Mouse (Mus musculus): Measurements from ENCODE around the gene 1110002E22Rik. TPM values are rescaled to one million over a fixed set of nuclear protein-coding genes. Genes with fewer than 3 reads are reported as not detected.
A peak's percentile ranks its signal among the peaks of the same experiment; 100 is the strongest.

Gene 1110002E22Rik
- polyA plus RNA-seq, 2 experiments, result 0.01 TPM; not detected in 1

- 68% methylated on average over 10 of the region's 10 CpGs for WGBS (ENCODE audit: insufficient replicate concordance)
- Histone ChIP-seq H3K4me1 (replicated peaks; ENCODE audit: control insufficient read depth in 2 of 2, insufficient read depth in 2 of 2, low read length in 1 of 2) (peaks cover 0 to 6% of the 10 kb centered on the region in 2 experiments; a peak in 1 of 4 replicates), H3K4me3 (ENCODE audit: insufficient read depth in 1 of 2, low read depth in 2 of 2, low read length in 2 of 2) (no peak overlapping the region), H3K36me3 (replicated peaks; ENCODE audit: control insufficient read depth, insufficient read depth, low read depth) (no peaks in the 10 kb centered on the region), H3K27me3 (ENCODE audit: control insufficient read depth, insufficient read depth, low read length) (no peaks in the 10 kb centered on the region), H3K9ac (replicated peaks) (no peak overlapping the region), H3K9me3 (ENCODE audit: control insufficient read depth, low read length) (no peaks in the 10 kb centered on the region), H3K4me2 (ENCODE audit: low read depth) (no peak overlapping the region), H3K27ac (no peak overlapping the region)
- ATAC-seq (ENCODE audit: insufficient read depth) (no peak), DNase-seq (ENCODE audit: low read depth in 3 of 3, low spot score in 3 of 3) (no peak)
- no peak for TF ChIP-seq CTCF (IDR thresholded peaks at IDR 0.05; ENCODE audit: low read depth)
- no peak for TF ChIP-seq EP300 (IDR thresholded peaks at IDR 0.05; ENCODE audit: low read depth)
Observed at GRCm38 (mm10) chr3:138123842-138124241, 59.0 kb downstream of the 1110002E22Rik start.

- no peak overlapping the region for H3K9ac ChIP-seq (replicated peaks)
- 64% methylated on average over 6 of the region's 6 CpGs for WGBS (ENCODE audit: insufficient replicate concordance)
- no peaks in the 10 kb centered on the region for H3K36me3 ChIP-seq (replicated peaks; ENCODE audit: control insufficient read depth, insufficient read depth, low read depth)
- H3K27me3 ChIP-seq (ENCODE audit: control insufficient read depth, insufficient read depth, low read length), result no peaks in the 10 kb centered on the region
- DNase-seq (ENCODE audit: low read depth in 3 of 3, low spot score in 3 of 3) (no peak), ATAC-seq (ENCODE audit: insufficient read depth) (no peak)
- peak overlapping the region in 1 of 2 experiments; percentile 40; a peak in 1 of 4 replicates for H3K4me3 ChIP-seq (ENCODE audit: insufficient read depth in 1 of 2, low read depth in 2 of 2, low read length in 2 of 2)
- peak overlapping the region; percentile 39 for H3K4me2 ChIP-seq (ENCODE audit: low read depth)
- H3K9me3 ChIP-seq (ENCODE audit: control insufficient read depth, low read length), result no peaks in the 10 kb centered on the region
- TF ChIP-seq CTCF (IDR thresholded peaks at IDR 0.05; ENCODE audit: low read depth) (no peak), EP300 (IDR thresholded peaks at IDR 0.05; ENCODE audit: low read depth) (no peak)
- H3K4me1 ChIP-seq (replicated peaks; ENCODE audit: control insufficient read depth in 2 of 2, insufficient read depth in 2 of 2, low read length in 1 of 2), result peaks cover 0 to 9% of the 10 kb centered on the region in 2 experiments; a peak in 2 of 4 replicates
- H3K27ac ChIP-seq, result no peak overlapping the region
Observed at GRCm38 (mm10) chr3:138129110-138129509, 64.3 kb downstream of the 1110002E22Rik start.

GRCm38 (mm10) chr3:138130692-138131091, 65.8 kb downstream of the 1110002E22Rik start:
- peak overlapping the region; percentile 34 to 36; a peak in 3 of 4 replicates for H3K4me3 ChIP-seq (ENCODE audit: insufficient read depth in 1 of 2, low read depth in 2 of 2, low read length in 2 of 2)
- ATAC-seq (ENCODE audit: insufficient read depth) (no peak), DNase-seq (ENCODE audit: low read depth in 3 of 3, low spot score in 3 of 3) (no peak)
- H3K27me3 ChIP-seq (ENCODE audit: control insufficient read depth, insufficient read depth, low read length), result no peaks in the 10 kb centered on the region
- TF ChIP-seq EP300 (IDR thresholded peaks at IDR 0.05; ENCODE audit: low read depth) (no peak), CTCF (IDR thresholded peaks at IDR 0.05; ENCODE audit: low read depth) (no peak)
- H3K36me3 ChIP-seq (replicated peaks; ENCODE audit: control insufficient read depth, insufficient read depth, low read depth), result no peaks in the 10 kb centered on the region
- 49% methylated on average over 1 of the region's 1 CpGs for WGBS (ENCODE audit: insufficient replicate concordance)
- H3K4me1 ChIP-seq (replicated peaks; ENCODE audit: control insufficient read depth in 2 of 2, insufficient read depth in 2 of 2, low read length in 1 of 2), result peaks cover 0 to 9% of the 10 kb centered on the region in 2 experiments; a peak in 2 of 4 replicates
- H3K9me3 ChIP-seq (ENCODE audit: control insufficient read depth, low read length), result no peaks in the 10 kb centered on the region
- no peak overlapping the region for H3K27ac ChIP-seq
- no peak overlapping the region for H3K4me2 ChIP-seq (ENCODE audit: low read depth)
- H3K9ac ChIP-seq (replicated peaks), result 0 out of 2 replicates have a peak overlapping the region, but pooled peaks have one; percentile 23

Other genes with a start within 250 kb of the 1110002E22Rik start
- 539 and 784 TPM in 2 replicates for gene H2afz, start 200.6 kb upstream of the 1110002E22Rik start, polyA plus RNA-seq (2012; rRNA removed)
- 1,242 and 1,265 TPM in 2 replicates for gene H2afz, start 200.6 kb upstream of the 1110002E22Rik start, polyA plus RNA-seq (2014; fragmentation: Nextera tagmentation; extraction: Ambion mirVana)
- 1.2 and 1.5 TPM in 2 replicates for gene Dnajb14, start 197.4 kb upstream of the 1110002E22Rik start, polyA plus RNA-seq (2012; rRNA removed)
- gene Dnajb14, start 197.4 kb upstream of the 1110002E22Rik start, polyA plus RNA-seq (2014; fragmentation: Nextera tagmentation; extraction: Ambion mirVana), result 3.7 and 4.4 TPM in 2 replicates
- gene Lamtor3, start 146.5 kb upstream of the 1110002E22Rik start, polyA plus RNA-seq (2012; rRNA removed), result 31.3 and 35.2 TPM in 2 replicates
- 54.3 and 60.1 TPM in 2 replicates for gene Lamtor3, start 146.5 kb upstream of the 1110002E22Rik start, polyA plus RNA-seq (2014; fragmentation: Nextera tagmentation; extraction: Ambion mirVana)
- 5.1 and 8.8 TPM in 2 replicates for gene Dapp1, start 83.5 kb upstream of the 1110002E22Rik start, polyA plus RNA-seq (2012; rRNA removed)
- gene Dapp1, start 83.5 kb upstream of the 1110002E22Rik start, polyA plus RNA-seq (2014; fragmentation: Nextera tagmentation; extraction: Ambion mirVana), result 10.6 and 11.5 TPM in 2 replicates
- 0.02 TPM in 1 of 2 replicates, not detected in the other for gene Gm5105, start 2.3 kb downstream of the 1110002E22Rik start, polyA plus RNA-seq (2012; rRNA removed)
- gene Gm5105, start 2.3 kb downstream of the 1110002E22Rik start, polyA plus RNA-seq (2014; fragmentation: Nextera tagmentation; extraction: Ambion mirVana), result not detected in 2 replicates
- 2.0 and 3.3 TPM in 2 replicates for gene Trmt10a, start 78.4 kb downstream of the 1110002E22Rik start, polyA plus RNA-seq (2012; rRNA removed)
- 5.2 and 5.6 TPM in 2 replicates for gene Trmt10a, start 78.4 kb downstream of the 1110002E22Rik start, polyA plus RNA-seq (2014; fragmentation: Nextera tagmentation; extraction: Ambion mirVana)
- gene Mttp, start 79.9 kb downstream of the 1110002E22Rik start, polyA plus RNA-seq (2012; rRNA removed), result 11.2 and 16.0 TPM in 2 replicates
- gene Mttp, start 79.9 kb downstream of the 1110002E22Rik start, polyA plus RNA-seq (2014; fragmentation: Nextera tagmentation; extraction: Ambion mirVana), result 30.7 and 34.8 TPM in 2 replicates
- gene 4930579F01Rik, start 128.8 kb downstream of the 1110002E22Rik start, polyA plus RNA-seq (2012; rRNA removed), result not detected in 2 replicates
- not detected in 2 replicates for gene 4930579F01Rik, start 128.8 kb downstream of the 1110002E22Rik start, polyA plus RNA-seq (2014; fragmentation: Nextera tagmentation; extraction: Ambion mirVana)
- 0.04 and 0.07 TPM in 2 replicates for gene Adh7, start 152.7 kb downstream of the 1110002E22Rik start, polyA plus RNA-seq (2012; rRNA removed)
- 0.39 and 0.42 TPM in 2 replicates for gene Adh7, start 152.7 kb downstream of the 1110002E22Rik start, polyA plus RNA-seq (2014; fragmentation: Nextera tagmentation; extraction: Ambion mirVana)
- gene Adh1, start 195.9 kb downstream of the 1110002E22Rik start, polyA plus RNA-seq (2012; rRNA removed), result 3.8 and 4.0 TPM in 2 replicates
- gene Adh1, start 195.9 kb downstream of the 1110002E22Rik start, polyA plus RNA-seq (2014; fragmentation: Nextera tagmentation; extraction: Ambion mirVana), result 8.4 and 10.6 TPM in 2 replicates
- gene Adh6a, start 248.2 kb downstream of the 1110002E22Rik start, polyA plus RNA-seq (2012; rRNA removed), result not detected in 2 replicates
- not detected in 2 replicates for gene Adh6a, start 248.2 kb downstream of the 1110002E22Rik start, polyA plus RNA-seq (2014; fragmentation: Nextera tagmentation; extraction: Ambion mirVana)

Measured in liver, embryonic 14.5 days (tissue).